Mouse (Mus musculus) ES-Bruce4 (cell line): ENCODE measurements at regions not wholly inside any gene's neighbourhood (a gene's known extent, or its start where the extent isn't known, plus 50 kb on each side); places are given as distances from the start of the nearest gene placed in this dataset.

ENCODE experiments used
- CTCF ChIP-seq: IDR thresholded peaks from one replicate; pipeline ENCODE4 v1.8.1; 2011; ENCODE audit warnings: low read depth, low read length
- POLR2A ChIP-seq: IDR thresholded peaks from one replicate; pipeline ENCODE4 v1.8.1; 2011; ENCODE audit warnings: low read length; ENCODE audit not compliant: insufficient read depth

DNA sequence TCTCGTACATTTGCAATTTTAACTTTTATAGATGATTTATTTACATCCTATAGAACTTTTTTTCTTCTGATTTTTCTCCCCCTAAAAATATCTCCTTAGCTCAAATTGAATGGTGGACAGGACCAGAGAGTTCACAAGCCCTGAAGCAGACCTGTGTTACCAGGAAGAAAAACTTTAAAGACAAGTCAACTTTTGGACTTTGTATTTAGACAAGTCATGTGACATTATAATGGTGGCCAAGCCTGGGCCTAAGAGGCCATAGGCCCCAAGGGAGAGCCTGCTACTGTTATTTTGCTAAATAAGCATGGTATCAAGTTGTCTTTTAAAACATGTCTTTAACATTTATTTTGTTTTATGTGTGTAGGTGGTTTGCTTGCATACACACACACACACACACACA lies 102.7 kb downstream of the Banf2 start:
- TF ChIP-seq CTCF (no peak), POLR2A (no peak)
